Mouse (Mus musculus) G1E-ER4 (cell line): Measurements from ENCODE around the gene Gga3. TPM values are rescaled to one million over a fixed set of nuclear protein-coding genes. Genes with fewer than 3 reads are reported as not detected.
A peak's percentile ranks its signal among the peaks of the same experiment; 100 is the strongest.

Source experiments
- GATA1 ChIP-seq: IDR thresholded peaks from one replicate; pipeline ENCODE4 v1.8.0; 2012; ENCODE audit warnings: low read length, inconsistent platforms
- polyA plus RNA-seq: library from polyadenylated mRNA; stranded (reverse); fragments of >175 nt; gene quantifications from 2 replicates; pipeline ENCODE4 v1.2.3, GENCODE M21; 2012

Gga3 gene
- polyA plus RNA-seq, 1 experiment: 73.5 TPM

GRCm38 (mm10) chr11:115604304-115604696 is 449 bp upstream of the Gga3 start:
- TF ChIP-seq GATA1: no peak

- TF ChIP-seq GATA1: no peak
These were observed 749 bp downstream of the Gga3 start for GRCm38 (mm10) chr11:115603128-115603475.

GRCm38 (mm10) chr11:115601174-115601573 is 2.7 kb downstream of the Gga3 start:
- no peak for TF ChIP-seq GATA1

GRCm38 (mm10) chr11:115600743-115601142 is 3.1 kb downstream of the Gga3 start:
- no peak for TF ChIP-seq GATA1

- TF ChIP-seq GATA1: no peak
These were observed 4.1 kb downstream of the Gga3 start for GRCm38 (mm10) chr11:115599722-115600121.

GRCm38 (mm10) chr11:115598309-115598708 is 5.5 kb downstream of the Gga3 start:
- peak; percentile 8 for TF ChIP-seq GATA1

GRCm38 (mm10) chr11:115595209-115595608 is 8.6 kb downstream of the Gga3 start:
- TF ChIP-seq GATA1: no peak

- no peak for TF ChIP-seq GATA1
These were observed 13.2 kb downstream of the Gga3 start for GRCm38 (mm10) chr11:115590526-115591075.

GRCm38 (mm10) chr11:115587984-115588383 is 15.9 kb downstream of the Gga3 start:
- TF ChIP-seq GATA1: no peak

- TF ChIP-seq GATA1: no peak
These were observed 17.4 kb downstream of the Gga3 start for GRCm38 (mm10) chr11:115586403-115586802.

GRCm38 (mm10) chr11:115585573-115586100 is 18.2 kb downstream of the Gga3 start:
- TF ChIP-seq GATA1: no peak

- TF ChIP-seq GATA1: no peak
These were observed 19.3 kb downstream of the Gga3 start for GRCm38 (mm10) chr11:115584376-115585073.

- TF ChIP-seq GATA1: no peak
These were observed 20.8 kb downstream of the Gga3 start for GRCm38 (mm10) chr11:115582913-115583606.

- TF ChIP-seq GATA1: no peak
These were observed 24.8 kb downstream of the Gga3 start for GRCm38 (mm10) chr11:115579080-115579479.

- TF ChIP-seq GATA1: no peak
These were observed 38.9 kb downstream of the Gga3 start for GRCm38 (mm10) chr11:115564961-115565360.

GRCm38 (mm10) chr11:115564064-115564809 is 39.6 kb downstream of the Gga3 start, which contains the start of gene Nup85:
Gene Nup85, plus strand, starts transcription at chr11:115564434.
- TF ChIP-seq GATA1: no peak
